Mouse (Mus musculus): ENCODE results near the gene Vmn1r215. TPM values are rescaled to one million over a fixed set of nuclear protein-coding genes. Genes with fewer than 3 reads are reported as not detected.
"Not testable (repeated sequence)": the region's sequence is repeated elsewhere in the genome, so short reads cannot be mapped to it uniquely, and the experiment has no call there.

Vmn1r215 gene
- total RNA-seq (2015) (not detected in 2 replicates), total RNA-seq (2017) (not detected in 2 replicates)

- ATAC-seq (ENCODE audit: poor library complexity, severe bottlenecking) = no peak
Measured at GRCm38 (mm10) chr13:23067725-23068124, at the start of gene Vmn1r215. Gene Vmn1r215, plus strand, starts transcription at chr13:23068025.

GRCm38 (mm10) chr13:23018158-23018557 is 49.7 kb upstream of the Vmn1r215 start:
- no peak for ATAC-seq (ENCODE audit: poor library complexity, severe bottlenecking)

GRCm38 (mm10) chr13:23024812-23025211 is 43.0 kb upstream of the Vmn1r215 start:
- ATAC-seq (ENCODE audit: poor library complexity, severe bottlenecking) = no peak

GRCm38 (mm10) chr13:23030118-23030517 is 37.7 kb upstream of the Vmn1r215 start, which contains the start of gene Vmn1r214:
Gene Vmn1r214, plus strand, starts transcription at chr13:23030418.
- no peak for ATAC-seq (ENCODE audit: poor library complexity, severe bottlenecking)

GRCm38 (mm10) chr13:23057778-23058177 is 10.0 kb upstream of the Vmn1r215 start:
- no peak for ATAC-seq (ENCODE audit: poor library complexity, severe bottlenecking)

GRCm38 (mm10) chr13:23069312-23069711 is 1.5 kb downstream of the Vmn1r215 start:
- no peak for ATAC-seq (ENCODE audit: poor library complexity, severe bottlenecking)

GRCm38 (mm10) chr13:23094386-23094785 is 26.6 kb downstream of the Vmn1r215 start:
- ATAC-seq (ENCODE audit: poor library complexity, severe bottlenecking) = no peak

- not testable (repeated sequence) for ATAC-seq (ENCODE audit: poor library complexity, severe bottlenecking)
Measured at GRCm38 (mm10) chr13:23118126-23118525, 50.3 kb downstream of the Vmn1r215 start, which contains the start of gene Vmn1r217. Gene Vmn1r217, minus strand, starts transcription at chr13:23118226.

- no peak for ATAC-seq (ENCODE audit: poor library complexity, severe bottlenecking)
Measured at GRCm38 (mm10) chr13:23120611-23121010, 52.8 kb downstream of the Vmn1r215 start.

Other genes starting within 250 kb of the Vmn1r215 start
- not detected in 2 replicates for gene Vmn1r210, start 236.7 kb upstream of the Vmn1r215 start, total RNA-seq (2015)
- gene Vmn1r210, start 236.7 kb upstream of the Vmn1r215 start, total RNA-seq (2017) = not detected in 2 replicates
- not detected in 2 replicates for gene Vmn1r211, start 210.5 kb upstream of the Vmn1r215 start, total RNA-seq (2015)
- not detected in 2 replicates for gene Vmn1r211, start 210.5 kb upstream of the Vmn1r215 start, total RNA-seq (2017)
- gene Vmn1r212, start 183.8 kb upstream of the Vmn1r215 start, total RNA-seq (2015) = not detected in 2 replicates
- gene Vmn1r212, start 183.8 kb upstream of the Vmn1r215 start, total RNA-seq (2017) = not detected in 2 replicates
- not detected in 2 replicates for gene Vmn1r213, start 60.4 kb upstream of the Vmn1r215 start, total RNA-seq (2015)
- gene Vmn1r213, start 60.4 kb upstream of the Vmn1r215 start, total RNA-seq (2017) = not detected in 2 replicates
- gene Vmn1r214, start 37.6 kb upstream of the Vmn1r215 start, total RNA-seq (2015) = not detected in 2 replicates
- gene Vmn1r214, start 37.6 kb upstream of the Vmn1r215 start, total RNA-seq (2017) = not detected in 2 replicates
- not detected in 2 replicates for gene Vmn1r217, start 50.2 kb downstream of the Vmn1r215 start, total RNA-seq (2015)
- not detected in 2 replicates for gene Vmn1r217, start 50.2 kb downstream of the Vmn1r215 start, total RNA-seq (2017)
- gene Vmn1r218, start 65.1 kb downstream of the Vmn1r215 start, total RNA-seq (2015) = not detected in 2 replicates
- not detected in 2 replicates for gene Vmn1r218, start 65.1 kb downstream of the Vmn1r215 start, total RNA-seq (2017)
- not detected in 2 replicates for gene Vmn1r219, start 91.3 kb downstream of the Vmn1r215 start, total RNA-seq (2015)
- not detected in 2 replicates for gene Vmn1r219, start 91.3 kb downstream of the Vmn1r215 start, total RNA-seq (2017)
- gene Vmn1r220, start 120.0 kb downstream of the Vmn1r215 start, total RNA-seq (2015) = not detected in 2 replicates
- not detected in 2 replicates for gene Vmn1r220, start 120.0 kb downstream of the Vmn1r215 start, total RNA-seq (2017)
- not detected in 2 replicates for gene Vmn1r221, start 146.1 kb downstream of the Vmn1r215 start, total RNA-seq (2015)
- gene Vmn1r221, start 146.1 kb downstream of the Vmn1r215 start, total RNA-seq (2017) = not detected in 2 replicates
- not detected in 2 replicates for gene Vmn1r222, start 167.9 kb downstream of the Vmn1r215 start, total RNA-seq (2015)
- gene Vmn1r222, start 167.9 kb downstream of the Vmn1r215 start, total RNA-seq (2017) = not detected in 2 replicates
- not detected in 2 replicates for gene Vmn1r223, start 179.1 kb downstream of the Vmn1r215 start, total RNA-seq (2015)
- gene Vmn1r223, start 179.1 kb downstream of the Vmn1r215 start, total RNA-seq (2017) = not detected in 2 replicates